Mouse (Mus musculus) cerebellum, adult 8-10 months (tissue): ENCODE results near the gene Cmss1.

Source experiments
- DNase-seq: peaks from one replicate; pipeline ENCODE4 v3.0.0; 2022

Gene Cmss1

DNA sequence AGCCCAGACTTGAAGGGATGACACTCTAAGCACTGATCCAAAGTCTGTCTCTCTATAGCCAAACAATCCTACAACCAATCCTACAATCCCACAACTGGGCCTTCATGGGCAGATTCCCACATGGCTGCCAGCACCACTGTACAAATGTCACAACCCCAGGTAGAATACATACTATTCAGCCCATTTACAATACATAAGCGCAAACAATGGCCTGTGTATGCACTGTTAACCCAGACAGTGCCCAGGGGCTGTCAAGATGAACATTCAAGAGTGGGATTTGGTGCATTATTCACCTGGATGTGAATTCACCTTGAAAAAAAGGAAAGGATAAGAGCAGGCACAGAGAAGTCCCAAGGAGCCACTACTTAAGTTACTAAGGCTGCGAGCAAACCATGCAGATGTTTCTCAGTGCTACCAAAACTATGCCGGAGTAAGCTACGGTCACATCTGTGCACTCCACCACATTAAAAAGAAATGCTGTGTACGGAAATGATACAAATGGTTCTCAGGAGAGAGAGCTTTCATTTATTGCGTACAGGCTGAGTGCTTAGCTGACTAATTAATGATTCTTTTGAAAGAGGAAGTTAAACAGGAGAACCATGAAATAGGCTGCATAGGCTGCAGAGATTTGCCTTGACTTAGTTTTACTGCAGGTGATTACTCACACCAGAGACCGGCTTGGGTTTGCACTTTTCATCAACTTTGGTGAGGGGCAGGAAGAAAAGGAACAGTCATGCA is 184.8 kb downstream of the Cmss1 start:
- DNase-seq = no peak

DNA sequence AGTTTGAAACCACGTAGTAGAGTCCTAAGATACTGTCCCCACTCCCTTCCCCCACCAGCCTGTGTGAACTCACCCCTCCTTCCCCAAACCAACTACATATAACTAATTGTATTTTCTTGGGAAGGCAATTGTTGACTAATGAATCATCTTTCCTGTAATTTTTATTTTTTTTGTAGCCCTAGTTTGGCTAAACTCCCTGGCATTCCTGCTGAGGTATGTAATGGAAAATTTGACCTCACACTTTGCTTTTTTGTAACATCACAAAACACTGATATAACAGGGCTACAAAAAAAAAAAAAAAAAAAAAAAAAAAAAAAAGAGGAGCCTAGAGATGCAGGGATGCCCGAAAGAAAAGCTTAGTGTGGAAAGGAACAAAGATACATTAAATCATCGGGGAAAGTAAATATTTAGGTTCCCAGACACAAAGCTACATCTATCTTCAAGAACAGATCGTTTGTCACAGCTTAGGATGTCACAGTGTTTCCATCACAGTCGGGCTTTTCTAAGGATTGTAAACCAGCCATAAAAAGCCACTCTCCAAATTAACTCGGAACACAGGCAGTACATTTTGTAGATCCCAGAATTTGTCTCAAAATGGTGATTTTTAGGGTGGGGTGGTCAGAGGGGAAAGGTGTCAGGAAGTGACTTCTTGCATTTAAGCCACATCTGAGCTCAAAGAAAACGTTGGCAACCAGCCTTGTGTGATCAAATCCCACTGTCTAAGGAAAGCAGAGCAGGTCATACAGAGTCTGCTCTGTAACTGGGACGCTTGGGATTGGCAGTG is 185.7 kb downstream of the Cmss1 start:
- no peak for DNase-seq

DNA sequence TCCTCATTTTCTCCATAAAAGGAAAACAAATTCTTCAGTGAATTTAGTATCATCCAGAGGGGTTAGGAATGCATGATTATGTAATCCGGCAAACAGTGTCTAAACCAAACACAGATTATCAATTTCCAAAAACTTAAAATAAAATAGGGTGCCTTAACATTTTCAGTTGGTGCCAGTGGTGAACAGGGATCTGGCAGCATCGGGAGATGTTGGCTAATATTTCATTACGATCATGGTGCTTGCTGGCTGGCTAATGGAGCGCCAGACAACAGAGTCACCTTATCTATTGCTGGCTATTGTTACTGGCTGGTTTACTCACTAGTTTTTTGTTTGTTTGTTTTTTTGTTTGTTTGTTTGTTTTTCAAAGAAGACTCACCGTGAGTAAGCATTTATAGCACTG is 186.8 kb downstream of the Cmss1 start:
- DNase-seq = no peak

DNA sequence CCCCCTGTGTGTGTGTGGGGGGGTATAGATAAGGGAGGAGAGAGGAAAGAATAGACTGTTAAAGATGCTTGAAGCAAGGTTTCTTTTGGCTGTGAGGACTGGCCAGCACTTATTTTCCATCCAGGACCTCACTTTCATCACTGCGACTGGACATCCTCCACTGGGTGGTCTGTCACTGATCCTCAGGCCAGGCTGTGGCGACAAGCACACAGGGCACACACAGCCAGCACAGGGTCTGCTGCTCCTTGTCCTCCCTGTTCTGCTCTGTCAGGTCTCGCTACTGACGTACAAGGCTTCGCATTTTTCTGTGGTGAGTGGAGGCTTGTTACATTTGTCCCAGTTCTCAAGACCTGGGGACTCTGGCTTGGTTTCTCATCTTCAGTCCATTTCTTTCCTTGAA is 187.3 kb downstream of the Cmss1 start:
- DNase-seq = no peak

DNA sequence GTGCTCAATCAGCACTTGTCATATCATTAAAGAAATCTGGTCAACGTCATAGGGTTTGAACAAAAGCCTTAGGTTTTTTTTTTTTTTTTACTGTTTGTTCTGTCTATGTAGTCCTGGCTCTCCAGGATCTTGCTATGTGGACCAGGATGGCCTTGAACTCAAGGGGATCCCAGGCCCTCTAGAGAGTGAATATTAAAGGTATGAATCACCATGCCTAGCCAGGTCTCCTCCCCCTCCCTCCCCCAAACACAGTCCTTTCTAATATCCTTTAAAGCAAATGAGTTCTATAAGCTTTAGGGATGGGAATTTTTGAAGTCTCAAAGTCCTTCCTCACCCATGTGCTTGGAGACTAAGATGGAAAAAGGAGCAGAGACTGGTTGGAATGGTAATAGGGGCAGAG is 188.7 kb downstream of the Cmss1 start:
- DNase-seq = no peak

DNA sequence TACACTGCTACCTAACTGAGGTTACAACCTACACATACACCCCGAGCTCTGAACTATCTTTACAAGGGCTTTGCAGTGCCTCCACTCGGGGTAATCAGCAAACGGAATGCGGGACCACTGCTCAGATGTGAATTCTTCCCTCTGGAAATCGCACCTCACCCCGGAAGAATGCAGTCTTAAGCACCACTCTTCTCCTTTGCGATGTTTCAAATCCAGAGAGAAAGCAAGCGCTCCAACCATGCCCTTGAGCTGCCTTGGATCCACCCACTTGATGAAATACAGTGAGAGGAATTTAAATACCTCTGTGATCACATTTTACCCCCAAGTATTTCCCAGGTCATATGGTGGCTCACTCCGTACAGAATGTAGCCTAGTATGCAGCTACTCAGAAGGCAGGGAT is 189.6 kb downstream of the Cmss1 start:
- no peak for DNase-seq

DNA sequence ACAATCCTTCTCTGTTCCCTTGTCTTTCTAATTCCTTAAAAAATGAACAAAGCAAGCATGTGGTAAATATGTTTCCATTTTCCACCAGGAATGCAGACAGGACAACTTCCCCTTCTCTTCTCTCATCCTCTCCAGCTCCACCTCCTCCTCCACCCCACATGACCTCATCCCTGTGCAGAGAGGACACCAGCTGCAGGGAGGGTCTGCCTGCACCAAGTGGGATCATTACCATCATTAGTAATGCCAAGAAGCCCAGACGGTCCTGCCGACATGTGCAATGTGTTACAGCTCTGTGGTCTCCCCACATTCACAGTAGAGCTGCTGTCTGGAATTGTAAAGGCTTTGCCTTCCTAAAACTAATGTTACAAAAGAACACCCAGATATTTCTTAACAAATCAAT is 190.6 kb downstream of the Cmss1 start:
- DNase-seq = no peak

DNA sequence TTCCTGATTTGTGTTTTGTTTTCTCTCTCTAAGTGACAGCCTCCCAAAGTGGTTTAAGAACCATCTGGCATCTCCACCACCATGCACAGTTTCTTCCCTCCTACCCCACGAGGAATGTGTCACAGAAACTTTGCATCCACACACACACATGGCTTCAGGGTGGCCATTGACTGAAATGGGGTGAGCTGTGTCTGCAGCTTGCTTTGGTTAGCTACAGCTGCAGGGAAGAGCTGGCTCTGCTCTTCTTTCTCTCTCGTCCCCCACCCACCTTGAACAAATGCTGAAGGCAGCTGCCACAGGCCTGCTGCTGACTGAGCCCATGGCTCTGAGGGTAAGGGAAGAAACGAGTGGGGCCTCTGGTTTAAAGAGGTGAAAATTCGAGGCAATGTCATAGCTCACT is 193.9 kb downstream of the Cmss1 start:
- no peak for DNase-seq

DNA sequence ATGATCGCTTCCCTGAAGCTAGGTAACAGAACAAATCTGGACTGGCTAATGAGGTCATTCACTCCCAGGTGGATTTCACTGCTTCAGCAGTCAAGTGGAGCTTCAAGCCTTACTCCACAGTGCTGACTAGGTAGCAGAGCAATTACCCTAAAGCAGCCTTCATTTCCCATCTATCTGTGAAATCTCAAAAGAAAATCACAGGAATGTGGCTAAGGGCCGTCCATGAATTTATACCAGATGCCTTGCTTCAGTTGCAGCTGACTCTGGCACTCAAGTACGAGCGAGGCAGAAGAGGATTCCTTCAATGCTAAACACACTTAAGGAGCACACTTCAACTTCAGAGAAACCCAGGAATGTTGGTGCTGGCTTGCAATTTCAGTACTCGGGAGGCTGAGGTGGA is 202.8 kb downstream of the Cmss1 start:
- DNase-seq = no peak

DNA sequence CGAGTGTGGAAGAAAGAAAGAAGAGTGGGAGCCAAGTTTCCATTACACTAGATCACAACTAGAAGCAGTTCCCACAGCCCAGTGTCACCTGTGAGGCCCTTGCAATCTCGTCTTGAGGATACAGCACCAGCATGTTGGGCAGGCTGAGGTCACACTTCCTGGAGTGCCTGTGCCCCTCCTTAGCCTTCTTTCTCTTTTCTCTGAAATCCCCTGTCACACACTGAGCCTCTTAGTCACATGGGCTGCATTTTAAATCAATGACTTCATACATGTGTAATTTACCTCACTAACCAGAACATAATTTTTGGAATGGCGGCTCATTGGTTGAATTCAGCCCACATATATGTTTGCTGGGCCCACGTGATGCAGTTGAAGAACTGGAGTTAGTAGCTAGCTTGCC is 203.8 kb downstream of the Cmss1 start:
- no peak for DNase-seq

DNA sequence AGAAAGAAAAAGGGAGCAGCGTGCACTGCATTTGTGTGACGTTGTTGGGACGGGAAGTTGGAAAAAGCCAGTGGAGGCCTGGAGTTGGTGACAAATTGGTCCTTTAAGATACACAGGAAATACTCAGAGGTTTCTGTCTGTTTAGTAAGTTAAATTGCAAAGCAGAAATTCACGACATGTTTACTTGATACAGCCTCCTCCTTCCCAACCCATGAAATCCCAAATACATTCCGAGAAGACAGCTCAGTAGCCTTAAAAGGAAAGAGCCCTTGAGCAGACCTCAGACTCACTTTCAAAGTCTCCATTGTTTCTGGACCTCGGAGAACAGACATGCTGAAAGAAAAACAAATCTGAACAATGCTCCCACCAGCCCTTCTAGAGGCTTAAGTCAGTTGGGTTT is 205.0 kb downstream of the Cmss1 start:
- no peak for DNase-seq

DNA sequence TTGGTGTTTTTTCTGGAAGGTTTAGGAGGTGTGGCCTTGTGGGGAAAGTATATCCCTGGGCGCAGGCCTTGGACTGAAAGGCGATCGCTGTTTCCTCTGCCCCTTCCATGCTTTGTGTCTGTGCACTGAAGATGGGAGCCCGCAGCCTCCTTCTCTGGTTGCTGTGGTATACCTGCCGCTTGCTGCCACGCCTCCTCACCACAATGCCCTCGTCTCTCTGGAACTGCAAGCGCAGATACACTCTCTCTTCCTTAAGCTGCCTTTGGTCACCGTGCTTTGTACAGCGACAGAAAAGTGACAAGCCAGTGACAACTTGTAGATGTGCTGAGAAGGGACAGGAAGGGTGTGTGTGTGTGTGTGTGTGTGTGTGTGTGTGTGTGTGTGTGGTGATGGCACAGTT is 207.1 kb downstream of the Cmss1 start:
- no peak for DNase-seq

DNA sequence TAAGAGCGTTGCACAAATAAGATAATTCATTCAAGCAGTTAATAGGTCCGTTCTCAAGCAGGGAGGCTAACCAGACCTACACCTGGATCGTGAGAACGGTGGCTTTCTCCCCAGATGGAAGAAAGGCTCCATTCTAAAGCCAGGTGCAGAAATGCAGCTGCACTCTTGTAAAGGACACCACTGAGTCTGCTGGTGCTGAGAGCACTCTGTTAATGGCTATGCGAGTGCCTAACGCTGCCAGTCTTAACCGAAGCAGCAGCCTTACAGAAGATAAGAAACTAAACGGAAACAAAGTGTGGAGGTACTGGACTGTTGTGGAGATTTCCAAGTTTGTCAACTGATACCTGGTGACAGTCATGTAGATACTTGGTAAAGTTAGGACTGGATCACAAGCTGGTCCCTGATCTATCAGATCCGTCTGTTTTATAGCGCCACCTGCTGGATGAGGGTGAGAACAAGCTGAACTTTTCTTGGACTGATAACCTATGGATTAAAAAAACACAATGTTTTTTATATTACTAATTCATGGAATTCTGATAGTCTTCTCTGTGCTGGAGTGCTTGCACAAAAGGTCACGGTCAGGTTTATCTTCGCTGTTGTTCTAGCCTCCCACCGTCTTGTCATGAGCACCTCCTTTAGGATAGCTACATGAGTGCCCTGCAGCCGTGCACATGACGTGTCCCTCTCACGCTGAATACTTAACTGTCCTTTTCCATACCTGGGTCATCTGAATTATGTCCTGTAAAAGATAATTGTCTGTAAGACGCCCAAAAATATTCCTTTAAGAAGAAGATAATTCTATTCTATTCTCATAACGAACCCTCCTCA is 208.1 kb downstream of the Cmss1 start:
- DNase-seq = peak; percentile 42

DNA sequence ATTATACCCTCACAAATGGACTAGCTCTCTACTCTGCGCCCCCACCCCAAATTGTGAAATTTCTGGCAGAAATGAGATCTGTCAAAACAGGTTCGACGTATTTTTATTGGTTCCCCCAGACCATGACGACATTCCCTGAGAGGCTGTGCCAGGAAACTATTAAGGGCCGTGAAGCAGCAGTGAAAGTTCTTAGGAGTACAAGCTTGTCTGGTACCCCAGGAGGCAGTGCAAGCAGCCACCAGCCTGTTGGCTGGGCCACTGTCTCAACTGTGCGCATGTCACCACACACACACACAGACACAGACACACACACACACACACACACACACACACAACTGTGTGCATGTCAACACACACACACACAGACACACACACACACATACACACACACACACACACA is 208.8 kb downstream of the Cmss1 start:
- no peak for DNase-seq

DNA sequence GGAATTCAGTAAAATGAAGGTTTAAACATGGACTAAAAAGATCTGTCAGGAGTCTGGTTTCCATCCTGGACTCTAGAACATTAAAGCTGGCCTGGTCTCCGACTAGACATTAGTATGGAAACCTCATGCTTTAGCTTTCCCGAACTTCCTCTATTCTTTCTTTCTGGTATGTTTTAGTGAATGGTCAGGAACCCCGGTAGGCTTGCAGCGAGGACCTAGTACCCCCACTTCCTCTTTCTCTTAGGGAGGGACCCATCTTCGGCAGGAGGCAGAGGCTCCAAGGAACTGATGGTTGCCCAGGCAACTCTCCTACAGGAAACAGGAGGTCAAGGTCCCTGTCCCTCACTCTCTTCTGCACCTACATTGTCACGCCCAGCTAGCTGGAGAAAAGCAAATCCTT is 210.4 kb downstream of the Cmss1 start:
- no peak for DNase-seq

DNA sequence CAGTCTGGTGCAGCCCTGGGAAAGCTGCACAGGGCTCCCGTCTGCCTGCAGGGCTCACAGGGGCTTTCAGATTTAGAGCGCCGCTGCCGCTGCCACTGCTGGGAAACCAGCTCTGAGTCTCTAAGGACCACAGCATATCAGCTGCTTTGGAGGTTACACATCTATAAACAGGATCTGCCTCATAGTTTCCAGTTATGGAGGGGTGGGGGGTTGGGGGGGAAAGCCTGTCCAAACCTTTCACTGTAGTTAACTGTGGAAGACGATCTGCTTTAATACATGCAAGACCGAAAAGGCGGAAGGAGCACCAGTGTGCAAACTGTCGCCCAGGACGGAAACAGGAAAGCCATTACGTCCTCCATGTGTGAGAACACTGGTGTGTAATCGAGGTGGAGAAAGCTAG is 213.5 kb downstream of the Cmss1 start:
- DNase-seq = no peak

DNA sequence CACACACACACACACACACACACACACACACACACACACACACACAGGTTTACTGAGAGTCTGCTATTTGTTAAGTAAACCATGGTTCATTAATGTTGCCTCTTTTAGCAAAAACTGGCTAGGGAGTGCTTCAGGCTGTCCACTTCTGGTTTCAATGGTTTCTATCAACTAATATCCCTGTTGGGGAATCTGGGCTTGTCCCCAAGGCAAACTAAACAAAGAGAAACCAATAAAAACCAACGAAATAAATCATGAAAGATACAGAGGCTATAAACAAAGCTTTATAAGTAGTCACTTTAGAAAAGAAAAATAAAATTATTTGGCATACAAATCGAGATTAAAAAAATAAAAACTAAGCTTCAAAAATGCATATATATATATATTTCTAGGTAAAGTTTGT is 214.2 kb downstream of the Cmss1 start:
- DNase-seq = no peak

DNA sequence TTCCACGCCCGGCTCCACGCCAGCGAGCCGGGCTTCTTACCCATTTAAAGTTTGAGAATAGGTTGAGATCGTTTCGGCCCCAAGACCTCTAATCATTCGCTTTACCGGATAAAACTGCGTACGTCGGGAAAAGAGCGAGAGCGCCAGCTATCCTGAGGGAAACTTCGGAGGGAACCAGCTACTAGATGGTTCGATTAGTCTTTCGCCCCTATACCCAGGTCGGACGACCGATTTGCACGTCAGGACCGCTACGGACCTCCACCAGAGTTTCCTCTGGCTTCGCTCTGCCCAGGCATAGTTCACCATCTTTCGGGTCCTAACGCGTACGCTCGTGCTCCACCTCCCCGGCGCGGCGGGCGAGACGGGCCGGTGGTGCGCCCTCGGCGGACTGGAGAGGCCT is 215.5 kb downstream of the Cmss1 start:
- DNase-seq = peak; percentile 100

DNA sequence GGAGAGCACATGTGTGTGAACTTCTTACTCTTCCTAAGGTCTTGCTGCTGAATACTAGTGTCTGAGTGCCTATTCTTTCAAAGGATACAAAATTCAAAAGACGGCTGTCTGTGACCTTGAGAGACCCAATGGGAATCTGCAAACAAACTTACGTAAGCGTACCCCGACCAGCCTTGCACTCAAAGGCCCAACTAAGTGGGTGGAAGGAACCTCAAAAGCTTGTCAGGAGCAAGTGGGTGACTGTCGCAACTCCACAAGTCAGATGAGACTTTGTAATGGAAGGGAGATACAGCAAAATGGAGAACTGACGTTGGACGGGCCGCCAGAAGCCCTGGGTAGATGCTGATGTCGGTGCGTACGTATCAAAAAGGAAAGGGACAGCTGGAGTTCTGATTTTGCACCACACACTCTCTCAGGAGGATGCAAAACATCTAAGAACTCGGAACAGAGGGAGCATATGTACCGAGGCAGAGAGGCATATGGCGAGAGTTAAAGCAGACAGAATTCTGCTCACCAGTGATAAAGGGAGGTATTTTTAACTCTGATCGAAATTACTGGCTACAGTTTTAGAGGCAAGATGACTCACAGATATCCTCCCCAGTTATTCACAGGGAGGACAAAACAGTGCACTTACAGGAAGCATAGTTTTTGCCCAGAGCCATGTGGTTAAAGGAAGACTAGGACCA is 217.0 kb downstream of the Cmss1 start:
- no peak for DNase-seq

DNA sequence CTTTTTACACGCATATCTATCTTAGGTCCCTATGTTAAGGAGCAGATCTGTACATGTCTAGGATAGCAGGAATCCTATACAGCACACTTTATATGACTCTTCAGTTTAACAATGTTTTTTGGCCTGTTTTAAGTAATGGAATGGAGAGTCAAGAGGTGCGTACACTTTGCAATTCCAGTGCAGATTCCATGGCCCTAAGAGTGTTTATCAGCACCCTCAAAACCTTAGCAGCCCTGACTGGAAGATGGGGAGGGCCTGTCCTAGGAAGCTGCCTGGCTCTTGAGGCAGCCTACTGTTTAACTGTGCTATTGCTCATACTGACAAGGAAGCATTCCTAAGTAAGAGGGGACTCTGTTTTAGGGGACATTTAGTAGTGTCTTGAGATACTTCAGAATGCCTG is 222.4 kb downstream of the Cmss1 start:
- DNase-seq = no peak

DNA sequence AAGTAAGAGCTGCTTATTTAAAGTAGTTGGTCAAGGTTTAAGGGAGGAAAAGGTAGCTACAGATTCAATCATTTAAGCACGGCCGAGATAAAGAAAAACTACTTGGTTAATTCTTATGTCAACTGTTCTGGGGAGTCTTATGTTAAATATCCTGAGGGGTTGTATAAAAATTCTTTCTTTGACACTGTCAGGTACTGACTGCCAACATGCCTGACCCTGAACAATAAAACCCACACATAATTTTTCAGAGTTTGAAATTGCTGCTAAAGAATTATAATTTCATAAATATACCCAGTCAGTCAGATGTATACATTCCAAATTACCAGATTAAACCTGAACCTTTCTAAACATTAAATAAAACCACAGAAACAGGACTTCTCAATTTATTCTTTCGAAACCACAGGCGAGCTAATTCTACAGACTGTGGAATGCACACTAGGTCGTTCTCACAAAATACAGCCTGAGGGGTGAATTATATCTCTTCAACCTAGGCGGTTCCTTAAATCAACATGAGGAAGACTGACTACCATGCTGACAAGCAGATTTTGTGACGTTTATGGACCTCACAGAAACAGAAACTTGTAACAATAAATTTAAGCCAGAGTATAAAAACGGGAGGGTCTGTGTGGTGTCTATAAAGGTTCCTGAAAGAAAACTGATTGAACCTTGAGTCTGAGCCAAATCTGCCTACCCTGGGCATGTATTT is 223.2 kb downstream of the Cmss1 start:
- DNase-seq = no peak

DNA sequence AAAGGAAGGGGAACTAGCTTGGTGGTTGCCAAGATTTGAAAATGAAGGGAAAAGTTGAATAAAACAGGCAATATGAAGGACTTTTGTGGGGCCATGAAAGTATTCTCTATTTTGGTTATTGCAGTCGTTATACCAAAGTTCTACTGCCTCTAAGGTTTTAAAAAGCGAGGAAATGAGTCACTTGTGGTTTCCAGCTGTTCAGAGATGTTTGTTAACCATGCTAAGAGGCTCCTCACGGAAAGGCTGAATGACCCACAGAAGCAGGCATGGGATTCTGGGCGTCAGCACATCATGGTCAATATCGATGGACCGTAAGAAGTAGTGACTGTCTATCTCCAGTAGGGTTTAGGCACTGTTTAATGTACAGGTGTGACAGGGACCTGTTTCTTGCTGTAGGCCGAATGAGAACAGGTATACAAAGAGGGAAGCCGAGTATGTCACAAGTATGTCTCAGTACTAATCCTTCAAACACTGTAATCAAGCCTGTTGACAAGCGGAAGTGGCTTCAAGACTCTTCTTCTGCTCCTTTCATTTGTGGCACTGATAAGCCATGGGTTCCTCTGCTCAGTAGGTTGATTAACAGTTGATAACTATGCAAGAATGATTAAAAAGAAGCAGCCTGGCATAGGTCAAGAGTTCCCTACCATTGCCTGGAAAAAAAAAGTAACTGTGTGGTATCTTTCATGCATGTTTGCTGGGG is 227.9 kb downstream of the Cmss1 start:
- no peak for DNase-seq
